Mouse (Mus musculus) myocyte (in vitro differentiated cells): Measurements from ENCODE around the gene Tbc1d2.

Source experiments
- MAX ChIP-seq: IDR thresholded peaks from one replicate; pipeline ENCODE4 v1.6.1; 2011; ENCODE audit warnings: low read depth, mild to moderate bottlenecking, control low read depth
- MYOD1 ChIP-seq, 3 experiments: IDR thresholded peaks; one replicate each; pipeline ENCODE4 v1.6.1; 2011; ENCODE audit warnings: control low read depth in 2 of 3, low read depth in 2 of 3, mild to moderate bottlenecking in 2 of 3, moderate library complexity in 1 of 3; ENCODE audit not compliant: insufficient read length in 2 of 3, control insufficient read depth in 1 of 3
- POLR2A ChIP-seq: IDR thresholded peaks from one replicate; pipeline ENCODE4 v1.6.1; 2011; ENCODE audit warnings: low read depth, mild to moderate bottlenecking, control low read depth, moderate library complexity; ENCODE audit not compliant: insufficient read length

DNA sequence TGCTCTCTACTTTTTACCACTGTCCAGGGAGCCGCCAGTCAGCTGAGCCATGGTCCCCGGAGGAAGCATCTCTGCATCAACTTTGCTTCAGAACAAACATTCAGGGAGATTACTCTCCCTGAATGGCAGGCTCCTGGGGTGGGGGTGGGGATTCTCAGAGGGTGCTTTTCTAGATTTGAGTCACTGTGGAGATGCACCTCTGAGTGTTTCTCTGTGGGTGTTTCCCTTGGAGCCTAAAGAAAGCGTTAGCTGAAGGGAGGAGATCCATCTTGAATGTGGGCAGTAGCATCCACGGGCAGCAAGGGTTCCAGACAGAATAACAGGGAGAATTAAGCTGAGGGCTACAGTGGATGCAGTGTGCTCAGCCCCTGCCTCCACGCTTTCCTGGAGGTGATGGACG is 15.1 kb downstream of the Tbc1d2 start:
- TF ChIP-seq MYOD1 (IDR thresholded peaks at IDR 0.05; ENCODE audit: control insufficient read depth in 1 of 3, insufficient read length in 2 of 3, low read depth in 2 of 3): no peak
- TF ChIP-seq POLR2A: no peak
- no peak for TF ChIP-seq MAX
